Mouse (Mus musculus) gastrocnemius, adult 8-10 months (tissue): Measurements from ENCODE around the gene Macrod2. TPM values are rescaled to one million over a fixed set of nuclear protein-coding genes. Genes with fewer than 3 reads are reported as not detected.
A peak's percentile ranks its signal among the peaks of the same experiment; 100 is the strongest.

Source experiments
- DNase-seq, 2 experiments: peaks; one replicate each; pipeline ENCODE4 v3.0.0; 2022; ENCODE audit warnings: low spot score in 2 of 2
- total RNA-seq, 4 experiments: library from RNA; stranded (reverse); gene quantifications; 2 replicates each; pipeline ENCODE4 v1.2.4; 2022

The Macrod2 gene
- total RNA-seq = 10 to 100 TPM; 16.2 to 21.8 (median 19.1) TPM

DNA sequence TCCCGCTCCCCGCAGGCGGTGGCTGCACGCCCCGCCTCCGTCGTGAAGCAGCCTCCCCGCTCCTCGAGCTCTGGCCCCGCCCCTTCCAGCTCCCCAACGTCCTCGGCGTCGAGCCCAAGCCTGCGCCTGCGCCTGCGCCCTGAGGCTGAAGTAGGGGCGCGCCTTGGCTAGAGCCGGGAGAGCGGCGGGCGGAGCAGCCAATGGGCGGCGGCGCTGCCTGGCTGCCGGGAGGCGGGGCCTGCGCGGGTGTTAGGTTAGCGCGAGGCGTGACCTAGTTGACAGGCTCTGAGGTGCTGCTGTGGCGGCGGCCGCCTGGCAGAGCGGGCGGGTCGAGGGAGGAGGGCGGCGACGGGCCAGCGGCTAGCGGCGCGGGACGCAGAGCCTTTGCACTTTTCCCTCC is at the start of gene Macrod2:
Gene Macrod2 (plus strand): TSS at position 131 of the 400 bp plus-strand sequence.
- DNase-seq = peak; percentile 98 to 99

DNA sequence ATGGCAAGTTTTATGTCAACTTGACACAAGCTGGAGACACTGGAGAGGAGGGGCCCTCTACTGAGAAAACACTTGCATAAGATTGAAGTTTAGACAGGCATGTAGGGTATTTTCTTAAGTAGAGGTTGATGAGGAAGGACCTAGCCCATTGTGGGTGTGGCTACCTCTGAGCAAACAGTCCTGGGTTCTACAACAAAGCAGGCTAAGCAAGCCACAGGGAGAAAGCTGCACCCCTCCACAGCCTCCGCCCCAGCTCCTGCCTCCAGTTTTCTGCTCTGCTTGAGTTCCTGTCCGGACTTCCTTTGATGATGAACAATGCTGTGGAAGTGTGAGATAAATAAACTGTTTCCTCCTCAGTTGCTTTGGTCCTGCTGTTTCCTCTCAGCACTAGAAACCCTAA is 35.2 kb upstream of the Macrod2 start:
- DNase-seq = no peak

DNA sequence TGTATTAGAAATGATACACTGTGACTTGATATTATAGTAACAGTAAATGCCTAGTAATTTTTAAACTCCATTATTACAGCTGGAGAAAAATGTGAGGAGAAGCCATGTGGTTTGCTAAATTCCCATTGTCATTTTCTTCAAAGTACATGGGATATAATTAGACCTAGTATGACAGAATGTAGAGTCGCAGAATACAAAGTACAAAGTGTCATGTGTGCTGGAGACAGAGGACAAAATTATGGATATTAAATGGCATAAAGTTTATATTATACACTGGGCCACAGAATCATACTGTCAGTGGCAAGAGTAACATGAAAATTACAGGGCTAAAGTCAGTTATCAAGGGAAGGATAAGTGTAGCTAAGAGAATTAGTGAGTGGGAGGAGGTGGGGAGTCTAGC is 30.3 kb upstream of the Macrod2 start:
- no peak for DNase-seq

GRCm38 (mm10) chr2:140389525-140389924 is 5.6 kb upstream of the Macrod2 start, which contains the start of gene Sel1l2:
Sel1l2 (minus strand) TSS chr2:140389706.
- no peak for DNase-seq

DNA sequence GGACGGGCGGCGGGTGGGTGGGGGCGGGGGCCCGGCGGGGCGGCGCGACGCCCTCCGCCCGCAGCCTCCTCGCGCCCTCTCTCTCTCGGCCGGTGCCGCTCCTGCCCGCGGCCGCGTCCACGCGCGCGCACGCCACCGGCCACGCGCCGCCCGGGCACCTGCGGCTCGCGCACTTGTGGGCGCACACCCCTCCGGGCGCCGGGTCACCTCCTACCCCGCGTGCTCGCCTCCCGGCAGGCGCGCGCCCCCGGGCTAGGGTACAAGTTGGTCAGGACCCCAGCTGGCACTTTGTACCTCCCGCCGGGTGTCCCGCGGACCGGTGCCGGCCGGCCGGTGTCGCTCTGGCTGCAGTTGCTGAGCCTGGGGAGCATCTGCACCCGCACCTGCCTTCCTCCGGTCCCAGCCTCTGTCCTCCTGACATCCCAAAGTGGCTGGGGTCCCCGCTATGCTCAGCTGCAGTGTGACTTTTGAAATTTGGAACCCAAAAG is 679 bp downstream of the Macrod2 start:
- peak; percentile 12 to 28 for DNase-seq

DNA sequence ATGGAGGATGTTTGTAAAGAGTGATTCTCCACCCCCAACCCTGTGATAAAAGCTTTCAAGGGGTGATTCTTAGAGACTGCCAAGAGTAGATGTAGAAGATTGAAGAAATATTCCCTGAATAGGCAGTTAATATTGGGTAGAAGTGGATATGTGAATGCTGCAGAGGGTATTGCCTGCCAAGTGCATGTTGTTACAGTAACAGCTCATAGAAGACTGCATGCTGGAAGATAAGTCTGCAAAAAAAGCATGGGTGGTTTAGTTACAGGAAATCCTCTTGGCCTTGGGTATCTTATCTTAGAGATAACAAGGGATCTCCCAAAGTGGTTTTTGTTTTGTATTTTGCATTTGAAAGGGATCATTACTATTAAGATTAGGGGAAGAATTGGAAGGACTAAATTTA is 30.7 kb downstream of the Macrod2 start:
- no peak for DNase-seq

DNA sequence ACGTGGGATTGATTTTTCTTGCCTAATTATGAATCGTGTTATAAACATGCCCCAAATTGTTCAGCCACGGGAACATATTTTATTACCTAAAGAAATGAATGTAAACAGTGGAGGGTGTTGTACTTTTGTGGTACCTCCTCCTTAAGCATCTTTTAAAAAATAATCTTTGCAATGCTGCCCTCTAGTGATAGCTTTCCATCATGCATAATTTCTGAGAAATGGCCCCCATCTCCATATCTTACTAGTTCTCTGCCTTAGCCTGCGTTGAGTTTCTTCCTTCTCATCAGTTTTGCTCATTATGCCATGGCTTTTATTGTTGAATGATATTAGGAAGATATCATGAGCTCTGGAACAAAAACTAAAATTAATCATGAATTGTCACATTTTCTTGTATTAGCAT is 32.2 kb downstream of the Macrod2 start:
- DNase-seq = no peak

- no peak for DNase-seq
These were observed 44.0 kb downstream of the Macrod2 start for GRCm38 (mm10) chr2:140439081-140439480.

- no peak for DNase-seq
These were observed 53.5 kb downstream of the Macrod2 start for GRCm38 (mm10) chr2:140448636-140449035.

DNA sequence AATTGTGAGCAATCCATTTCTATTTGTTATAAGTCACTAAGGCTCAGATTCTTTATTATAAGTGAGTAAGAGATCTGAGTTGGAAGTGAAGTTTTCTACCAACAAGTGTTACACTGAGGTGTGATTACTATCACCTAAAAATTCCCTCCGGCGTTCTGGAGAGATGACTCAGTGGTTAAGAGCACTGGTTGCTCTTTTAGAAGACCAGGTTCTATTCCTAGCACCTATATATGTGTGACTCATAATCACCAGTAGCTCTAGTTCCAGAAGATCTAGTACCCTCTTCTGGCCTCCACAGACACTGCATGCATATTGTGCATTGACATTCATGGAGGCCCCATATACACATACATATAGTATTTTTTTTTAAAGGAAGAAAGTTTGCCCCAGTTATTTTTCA is 80.7 kb downstream of the Macrod2 start:
- no peak for DNase-seq

GRCm38 (mm10) chr2:140476891-140477290 is 81.8 kb downstream of the Macrod2 start:
- DNase-seq = no peak

DNA sequence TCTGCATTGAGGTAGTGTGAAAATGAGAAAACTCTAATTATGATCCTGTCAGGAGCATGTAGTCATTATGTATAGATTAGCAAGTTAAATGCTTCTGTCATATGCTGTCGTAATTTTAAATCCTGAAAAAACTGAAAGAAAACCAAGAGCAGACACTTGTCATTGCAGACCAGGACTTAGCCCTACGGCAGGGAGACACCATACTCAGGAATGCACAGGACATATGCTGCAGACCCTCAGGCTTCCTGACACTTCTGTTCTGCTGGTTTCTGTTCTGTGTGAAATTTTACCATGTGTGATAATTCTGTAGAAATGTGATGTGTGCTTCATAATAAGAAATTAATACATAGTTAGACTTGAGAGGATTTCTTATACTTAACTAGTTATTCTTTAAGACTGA is 87.5 kb downstream of the Macrod2 start:
- no peak for DNase-seq

DNA sequence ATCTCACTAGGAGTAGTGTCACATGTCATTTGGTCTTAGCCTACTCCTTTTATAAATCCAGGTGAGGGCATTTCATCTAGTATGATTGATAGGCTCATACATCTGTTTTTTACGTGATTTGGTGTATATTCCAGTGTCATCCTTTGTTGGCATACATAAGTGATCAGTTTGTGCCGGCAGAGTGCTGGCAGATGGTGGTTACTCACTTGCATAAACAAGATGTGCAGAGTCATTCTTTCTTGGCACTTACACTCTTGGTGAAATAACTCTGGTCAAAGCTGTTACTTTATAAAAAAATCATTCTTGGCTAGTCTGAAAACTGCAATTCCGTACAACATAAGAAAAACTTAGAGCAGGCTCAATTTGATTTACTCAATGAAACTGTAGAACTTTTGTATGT is 102.6 kb downstream of the Macrod2 start:
- no peak for DNase-seq

DNA sequence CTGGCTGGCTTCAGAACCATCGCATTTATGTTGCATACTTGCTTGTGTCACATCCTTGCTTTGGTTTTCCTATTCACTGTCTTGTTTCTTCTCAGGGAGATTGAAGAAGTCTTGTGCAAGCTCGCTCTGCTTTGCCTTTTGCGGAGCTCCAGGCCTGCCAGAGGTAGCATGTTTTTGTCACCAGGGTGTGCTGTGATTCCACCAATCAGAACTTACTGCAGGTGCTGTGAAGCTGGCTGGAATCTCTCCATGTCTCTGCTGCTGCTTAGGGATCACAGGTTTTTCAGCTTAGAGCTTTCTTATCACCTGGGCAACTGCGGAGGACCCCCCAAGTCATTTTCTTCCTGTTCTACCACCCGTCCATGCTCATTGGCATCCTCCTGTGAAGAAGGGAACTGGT is 105.8 kb downstream of the Macrod2 start:
- peak in 1 of 2 experiments; percentile 6 for DNase-seq

GRCm38 (mm10) chr2:140521472-140521871 is 126.4 kb downstream of the Macrod2 start:
- DNase-seq = no peak

DNA sequence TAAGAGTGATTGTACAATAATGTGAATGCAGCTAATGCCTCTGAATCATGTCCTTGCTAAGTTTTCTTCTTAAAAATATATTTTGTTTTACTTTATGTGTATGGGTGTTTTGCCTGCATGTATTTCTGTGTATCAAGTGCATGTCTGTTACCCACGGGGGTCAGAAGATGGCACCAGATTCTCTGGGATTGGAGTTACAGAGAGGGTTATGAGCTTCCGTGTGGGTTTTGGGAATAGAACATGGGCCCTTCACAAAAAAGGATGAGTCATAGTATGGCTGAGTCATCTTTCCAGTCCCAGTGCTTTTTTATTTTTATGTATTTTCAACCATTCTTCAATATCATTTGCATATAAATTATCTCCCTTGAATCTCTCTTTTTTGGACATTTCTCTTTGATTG is 135.1 kb downstream of the Macrod2 start:
- DNase-seq = no peak

GRCm38 (mm10) chr2:140532024-140532423 is 136.9 kb downstream of the Macrod2 start:
- no peak for DNase-seq

DNA sequence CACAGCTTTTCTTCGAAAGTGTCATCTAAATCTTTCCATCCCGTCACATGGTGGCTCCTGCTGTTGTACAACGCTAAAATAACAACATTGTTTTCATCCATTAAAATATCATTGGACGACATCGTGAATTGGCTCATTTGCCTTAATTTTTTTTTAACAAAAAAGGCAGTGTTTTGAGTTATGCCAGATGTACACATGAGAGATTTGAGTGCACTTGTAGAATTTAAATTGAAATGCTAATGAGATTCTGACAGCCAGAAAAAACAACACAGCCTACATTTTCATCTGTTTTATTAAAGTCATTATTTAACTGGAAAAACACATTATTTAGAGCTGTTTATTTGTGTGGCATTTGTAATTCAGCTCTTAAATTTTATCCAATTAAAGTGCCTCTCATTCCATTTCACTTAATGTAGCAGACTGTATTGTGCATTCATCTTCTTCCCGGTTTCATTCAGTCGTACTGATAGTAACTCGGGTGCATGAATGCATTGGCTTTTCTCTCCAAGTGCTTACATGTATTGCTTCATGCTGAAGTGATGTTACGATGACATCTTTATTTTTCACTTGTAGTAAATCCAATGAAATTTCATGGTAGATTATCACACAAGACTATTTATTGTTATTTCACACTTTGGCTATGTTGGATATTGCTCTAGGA is 137.9 kb downstream of the Macrod2 start:
- DNase-seq = no peak

- DNase-seq = no peak
These were observed 138.5 kb downstream of the Macrod2 start for GRCm38 (mm10) chr2:140533621-140534020.

GRCm38 (mm10) chr2:140534583-140534982 is 139.5 kb downstream of the Macrod2 start:
- DNase-seq = no peak

DNA sequence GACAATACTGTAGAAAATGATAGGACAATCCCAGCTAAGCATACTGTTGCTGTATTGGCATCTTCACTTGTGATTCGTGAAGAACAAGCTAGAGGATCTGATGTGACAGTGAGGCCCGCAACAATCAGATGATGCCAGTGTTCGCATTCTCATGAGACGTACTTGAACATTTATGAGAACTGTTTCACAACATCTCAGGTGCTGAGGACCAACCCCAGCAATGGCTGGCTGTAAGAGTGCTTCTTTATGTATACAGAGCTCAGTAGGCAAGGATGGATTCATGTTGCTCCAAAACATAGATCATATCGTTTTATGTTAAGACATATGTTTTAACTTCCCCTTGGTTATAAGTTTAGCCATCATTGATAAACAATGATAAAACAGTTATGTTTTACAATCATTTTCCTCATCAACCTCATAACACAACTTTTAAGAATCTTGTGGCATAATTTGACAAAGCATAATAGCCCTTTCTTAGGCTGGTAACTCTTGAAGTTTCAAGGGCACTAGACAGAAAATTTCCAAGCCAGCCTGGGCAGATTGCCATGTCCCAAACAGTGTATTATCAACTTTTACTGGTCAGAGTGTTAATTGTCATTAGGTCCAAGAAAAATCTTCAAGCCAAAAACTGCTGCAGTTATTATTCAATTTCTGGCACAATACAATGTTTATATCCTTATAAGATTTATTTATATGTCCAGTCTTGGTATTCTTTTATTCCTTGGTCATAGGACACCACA is 140.9 kb downstream of the Macrod2 start:
- no peak for DNase-seq

DNA sequence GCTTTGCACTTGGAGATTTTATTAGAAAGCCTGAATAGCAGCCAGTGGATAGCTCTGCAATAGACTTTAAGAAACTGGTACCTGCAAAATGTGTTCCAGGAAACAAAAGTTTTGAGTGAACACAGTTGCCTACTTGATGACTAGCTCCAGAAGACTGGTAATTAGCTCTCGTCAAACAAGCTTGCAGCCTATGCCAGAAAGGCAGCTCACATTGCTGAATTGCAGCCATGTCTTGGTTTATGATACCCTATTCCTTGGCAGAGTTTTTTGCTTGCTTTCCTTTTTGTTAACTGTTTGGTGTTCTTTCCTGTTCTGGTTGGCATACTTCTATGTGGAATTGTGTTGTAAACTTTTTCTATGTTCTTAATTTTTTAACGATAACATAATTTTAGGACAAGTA is 154.2 kb downstream of the Macrod2 start:
- no peak for DNase-seq

DNA sequence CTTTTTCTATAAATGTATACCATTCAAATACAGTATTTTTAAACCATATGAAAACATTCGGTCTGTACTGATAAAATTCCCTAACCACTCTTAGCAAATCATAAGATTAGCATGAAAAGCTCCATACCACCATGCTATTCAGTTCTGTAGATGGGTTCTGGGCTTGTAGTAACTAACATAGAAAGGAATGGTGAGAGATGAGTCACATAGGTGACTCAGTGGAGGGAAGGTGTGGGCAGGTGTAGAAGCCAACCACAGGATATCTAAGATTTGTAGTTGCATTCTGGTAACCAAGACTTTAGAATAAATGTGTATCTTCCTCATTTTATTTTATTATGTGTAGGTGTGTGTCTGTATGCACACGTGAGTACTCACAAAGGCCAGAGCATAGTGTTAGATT is 166.3 kb downstream of the Macrod2 start:
- no peak for DNase-seq
